Mouse (Mus musculus) intestine, postnatal 0 days (tissue): Measurements from ENCODE around the gene Tecr. TPM values are rescaled to one million over a fixed set of nuclear protein-coding genes. Genes with fewer than 3 reads are reported as not detected.

Source experiments
- ATAC-seq: fragments of 200-750 bp; cut with Nextera tagmentation; 2 replicates; pipeline ENCODE4 v1.8.0; 2017; ENCODE audit warnings: mild to moderate bottlenecking, moderate TSS enrichment, moderate library complexity
- H3K27ac ChIP-seq: fragments of 300-500 bp; sonication (generic); 2 replicates; pipeline ENCODE4 v1.5.1; 2014; ENCODE audit warnings: mild to moderate bottlenecking, low read depth, low read length, moderate library complexity
- H3K27me3 ChIP-seq: fragments of 300-500 bp; sonication (generic); replicated peaks from 2 replicates; pipeline ENCODE4 v1.6.1; 2014; ENCODE audit warnings: low read length, mixed read lengths; ENCODE audit not compliant: control insufficient read depth, insufficient read depth
- H3K36me3 ChIP-seq: fragments of 300-500 bp; sonication (generic); 2 replicates; pipeline ENCODE4 v1.6.1; 2014; ENCODE audit warnings: mild to moderate bottlenecking, moderate library complexity; ENCODE audit not compliant: control insufficient read depth, insufficient read depth
- H3K4me1 ChIP-seq: fragments of 300-500 bp; sonication (generic); replicated peaks from 2 replicates; pipeline ENCODE4 v1.6.1; 2014; ENCODE audit warnings: antibody characterized with exemption, low read length, mixed read lengths; ENCODE audit not compliant: control insufficient read depth, insufficient read depth
- H3K4me2 ChIP-seq: fragments of 300-500 bp; sonication (generic); replicated peaks from 2 replicates; pipeline ENCODE4 v1.6.1; 2014; ENCODE audit warnings: low read depth, mild to moderate bottlenecking, moderate library complexity
- H3K4me3 ChIP-seq: fragments of 300-500 bp; sonication (generic); 2 replicates; pipeline ENCODE4 v1.5.1; 2014; ENCODE audit warnings: low read depth, low read length
- H3K9ac ChIP-seq: fragments of 300-500 bp; sonication (generic); 2 replicates; pipeline ENCODE4 v1.6.1; 2014; ENCODE audit warnings: mild to moderate bottlenecking, low read depth, low read length
- H3K9me3 ChIP-seq: fragments of 300-500 bp; sonication (generic); 2 replicates; pipeline ENCODE4 v1.6.1; 2016; ENCODE audit warnings: mixed run types; ENCODE audit not compliant: control insufficient read depth
- CTCF ChIP-seq: sonication (generic); IDR thresholded peaks from 2 replicates; pipeline ENCODE4 v1.5.1; 2016; ENCODE audit warnings: low read depth, mild to moderate bottlenecking, control low read depth, antibody characterized with exemption, moderate library complexity
- WGBS: fragments of 180-500 bp; shearing (Covaris S2); extraction: QIAGEN DNeasy Blood & Tissue Kit; methylation state at CpG from one replicate; pipeline ENCODE4 v1.1.7; 2014; 5-methylcytosine and 5-hydroxymethylcytosine counted together
- polyA plus RNA-seq: library from polyadenylated mRNA; unstranded; fragments of >200 nt; fragmentation: Nextera tagmentation; extraction: Ambion mirVana; gene quantifications from 2 replicates; pipeline ENCODE4 v1.2.1, GENCODE M21; 2015

Gene Tecr
- polyA plus RNA-seq, 1 experiment from 2014 or later, result 320 TPM

- Histone ChIP-seq H3K9me3 (no peaks in the 10 kb centered on the region), H3K9ac (no peak overlapping the region), H3K36me3 (peaks cover 36% of the 10 kb centered on the region), H3K4me2 (no peak overlapping the region), H3K27ac (no peak overlapping the region), H3K4me1 (no peaks in the 10 kb centered on the region), H3K27me3 (no peaks in the 10 kb centered on the region), H3K4me3 (no peak overlapping the region)
- no peak for TF ChIP-seq CTCF
- no peak for ATAC-seq
- WGBS, result 95% methylated on average over 4 of the region's 4 CpGs
These were observed 4.2 kb upstream of the Tecr start for GRCm38 (mm10) chr8:83611921-83612320.

- Histone ChIP-seq H3K9me3 (no peaks in the 10 kb centered on the region), H3K27ac (no peak overlapping the region), H3K36me3 (peaks cover 36% of the 10 kb centered on the region), H3K4me2 (peak overlapping the region; percentile 69), H3K4me1 (no peaks in the 10 kb centered on the region), H3K9ac (no peak overlapping the region), H3K4me3 (peak overlapping the region; percentile 64), H3K27me3 (no peaks in the 10 kb centered on the region)
- no peak for ATAC-seq
- WGBS, result 85% methylated on average over 10 of the region's 10 CpGs
- TF ChIP-seq CTCF, result no peak
These were observed 1.9 kb upstream of the Tecr start for GRCm38 (mm10) chr8:83609547-83610180.

DNA sequence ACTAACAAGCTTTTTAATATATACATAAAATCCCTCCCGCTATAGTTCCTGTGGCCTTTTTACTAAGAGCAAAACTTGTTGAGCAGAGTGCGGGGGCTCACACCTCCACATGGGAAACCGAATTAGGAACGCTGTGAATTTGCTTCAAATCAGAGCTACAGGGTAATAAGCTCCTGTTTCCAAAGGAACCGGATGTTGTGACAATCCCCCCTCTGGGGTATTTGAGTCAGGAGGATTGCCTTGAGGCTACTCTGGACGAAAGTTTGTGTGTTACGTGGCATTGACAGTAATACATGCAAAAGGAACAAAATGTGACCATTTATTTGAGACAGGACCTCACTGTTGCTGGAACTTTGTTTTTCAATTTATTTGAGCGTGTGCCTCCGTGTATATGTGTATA, 1.3 kb upstream of the Tecr start:
- Histone ChIP-seq H3K9me3 (no peaks in the 10 kb centered on the region), H3K4me1 (no peaks in the 10 kb centered on the region), H3K27ac (no peak overlapping the region), H3K4me2 (peak overlapping the region; percentile 69), H3K4me3 (peak overlapping the region; percentile 64), H3K9ac (peak overlapping the region; percentile 72), H3K27me3 (no peaks in the 10 kb centered on the region), H3K36me3 (peaks cover 36% of the 10 kb centered on the region)
- no peak for TF ChIP-seq CTCF
- ATAC-seq, result no peak
- WGBS, result 20% methylated on average over 9 of the region's 9 CpGs

- Histone ChIP-seq H3K4me2 (peak overlapping the region; percentile 69), H3K4me1 (no peaks in the 10 kb centered on the region), H3K9me3 (no peaks in the 10 kb centered on the region), H3K36me3 (peaks cover 36% of the 10 kb centered on the region), H3K9ac (peak overlapping the region; percentile 72), H3K27ac (peak overlapping the region; percentile 94), H3K4me3 (peak overlapping the region; percentile 64), H3K27me3 (no peaks in the 10 kb centered on the region)
- WGBS, result under 1% methylated on average over 51 of the region's 51 CpGs
- peak; percentile 44 for TF ChIP-seq CTCF
- ATAC-seq, result peak; percentile 74
These were observed 643 bp upstream of the Tecr start for GRCm38 (mm10) chr8:83608398-83608829.

- 39% methylated on average over 2 of the region's 2 CpGs for WGBS
- Histone ChIP-seq H3K9me3 (no peaks in the 10 kb centered on the region), H3K4me3 (no peak overlapping the region), H3K4me2 (0 out of 2 replicates have a peak overlapping the region, but pooled peaks have one; percentile 1), H3K27me3 (no peaks in the 10 kb centered on the region), H3K4me1 (0 out of 2 replicates have a peak, but pooled peaks cover 3% of the 10 kb centered on the region), H3K9ac (no peak overlapping the region), H3K36me3 (no peaks in the 10 kb centered on the region), H3K27ac (peak overlapping the region; percentile 68)
- no peak for TF ChIP-seq CTCF
- peak; percentile 74 for ATAC-seq
These were observed 5.1 kb downstream of the Tecr start for GRCm38 (mm10) chr8:83602650-83603029.

- no peaks in the 10 kb centered on the region for H3K36me3 ChIP-seq
- no peak overlapping the region for H3K4me3 ChIP-seq
- H3K9me3 ChIP-seq, result no peaks in the 10 kb centered on the region
- no peak overlapping the region for H3K9ac ChIP-seq
- no peak for ATAC-seq
- TF ChIP-seq CTCF, result no peak
- H3K27me3 ChIP-seq, result no peaks in the 10 kb centered on the region
- H3K4me2 ChIP-seq, result no peak overlapping the region
- no peak overlapping the region for H3K27ac ChIP-seq
- H3K4me1 ChIP-seq, result 0 out of 2 replicates have a peak, but pooled peaks cover 3% of the 10 kb centered on the region
These were observed 8.0 kb downstream of the Tecr start for GRCm38 (mm10) chr8:83599814-83600213.
